Mouse (Mus musculus) forebrain, embryonic 11.5 days (tissue): ENCODE measurements around the gene Arl8b. TPM values are rescaled to one million over a fixed set of nuclear protein-coding genes. Genes with fewer than 3 reads are reported as not detected.
A peak's percentile ranks its signal among the peaks of the same experiment; 100 is the strongest.

Experiments
- ATAC-seq: fragments of 200-750 bp; cut with Nextera tagmentation; replicated peaks from 2 replicates; pipeline ENCODE4 v1.8.0; 2017; ENCODE audit warnings: moderate TSS enrichment; ENCODE audit not compliant: low FRiP score
- DNase-seq: peaks from one replicate; pipeline ENCODE4 v3.0.0-alpha.2; 2017; ENCODE audit warnings: low spot score
- H3K27ac ChIP-seq: fragments of 300-500 bp; sonication (generic); 2 replicates; pipeline ENCODE4 v1.5.1; 2014; ENCODE audit warnings: low read depth, low read length
- H3K27me3 ChIP-seq: fragments of 300-500 bp; sonication (generic); 2 replicates; pipeline ENCODE4 v1.6.1; 2014; ENCODE audit warnings: mild to moderate bottlenecking, low read length, mixed read lengths; ENCODE audit not compliant: control insufficient read depth, insufficient read depth
- H3K36me3 ChIP-seq: fragments of 300-500 bp; sonication (generic); 2 replicates; pipeline ENCODE4 v1.6.1; 2014; ENCODE audit warnings: mild to moderate bottlenecking, low read length, moderate library complexity, mixed read lengths; ENCODE audit not compliant: control insufficient read depth, insufficient read depth
- H3K4me1 ChIP-seq: fragments of 300-500 bp; sonication (generic); replicated peaks from 2 replicates; pipeline ENCODE4 v1.6.1; 2014; ENCODE audit warnings: low read length, mixed read lengths; ENCODE audit not compliant: control insufficient read depth, insufficient read depth
- H3K4me2 ChIP-seq: fragments of 300-500 bp; sonication (generic); 2 replicates; pipeline ENCODE4 v1.6.1; 2014; ENCODE audit warnings: low read depth, mild to moderate bottlenecking, low read length, moderate library complexity, mixed read lengths; ENCODE audit not compliant: severe bottlenecking
- H3K4me3 ChIP-seq: fragments of 300-500 bp; sonication (generic); 2 replicates; pipeline ENCODE4 v1.5.1; 2014; ENCODE audit warnings: low read depth, low read length
- H3K9ac ChIP-seq: fragments of 300-500 bp; sonication (generic); 2 replicates; pipeline ENCODE4 v1.6.1; 2014; ENCODE audit warnings: low read length
- H3K9me3 ChIP-seq: fragments of 300-500 bp; sonication (generic); 2 replicates; pipeline ENCODE4 v1.6.1; 2016; ENCODE audit warnings: low read length, mixed read lengths; ENCODE audit not compliant: control insufficient read depth
- WGBS: fragments of 180-500 bp; shearing (Covaris S2); extraction: QIAGEN DNeasy Blood & Tissue Kit; methylation state at CpG from one replicate; pipeline ENCODE4 v1.1.7; 2014; 5-methylcytosine and 5-hydroxymethylcytosine counted together
- polyA plus RNA-seq: library from polyadenylated mRNA; unstranded; fragments of >200 nt; fragmentation: Nextera tagmentation; extraction: Ambion mirVana; gene quantifications from 2 replicates; pipeline ENCODE4 v1.2.1, GENCODE M21; 2014

The Arl8b gene
- polyA plus RNA-seq, 1 experiment from 2014 or later, result 79.5 TPM

DNA sequence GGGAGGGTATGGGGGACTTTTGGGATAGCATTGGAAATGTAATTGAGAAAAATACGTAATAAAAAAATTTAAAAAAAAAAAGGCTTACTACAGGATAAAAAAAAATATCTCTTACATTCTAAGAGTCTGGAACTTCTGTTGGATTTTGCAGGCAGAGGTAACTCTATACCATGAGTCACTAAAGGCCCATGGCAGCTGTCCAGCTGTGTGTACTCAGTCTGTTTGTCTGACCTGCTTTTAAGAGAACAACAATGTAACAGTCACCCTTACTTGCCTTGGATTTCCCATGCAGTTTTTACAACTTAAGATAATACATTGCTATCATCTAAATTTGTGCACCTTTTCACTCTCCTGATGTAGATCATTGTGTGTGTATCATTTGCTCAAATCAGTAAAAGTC, 28.5 kb upstream of the Arl8b start:
- Histone ChIP-seq H3K9ac (no peak overlapping the region), H3K4me2 (no peak overlapping the region), H3K27me3 (no peaks in the 10 kb centered on the region), H3K4me3 (no peak overlapping the region), H3K36me3 (no peaks in the 10 kb centered on the region), H3K27ac (no peak overlapping the region), H3K4me1 (no peaks in the 10 kb centered on the region), H3K9me3 (no peaks in the 10 kb centered on the region)
- DNase-seq (no peak), ATAC-seq (no peak)
- WGBS, result 85% methylated on average over 1 of the region's 1 CpGs

DNA sequence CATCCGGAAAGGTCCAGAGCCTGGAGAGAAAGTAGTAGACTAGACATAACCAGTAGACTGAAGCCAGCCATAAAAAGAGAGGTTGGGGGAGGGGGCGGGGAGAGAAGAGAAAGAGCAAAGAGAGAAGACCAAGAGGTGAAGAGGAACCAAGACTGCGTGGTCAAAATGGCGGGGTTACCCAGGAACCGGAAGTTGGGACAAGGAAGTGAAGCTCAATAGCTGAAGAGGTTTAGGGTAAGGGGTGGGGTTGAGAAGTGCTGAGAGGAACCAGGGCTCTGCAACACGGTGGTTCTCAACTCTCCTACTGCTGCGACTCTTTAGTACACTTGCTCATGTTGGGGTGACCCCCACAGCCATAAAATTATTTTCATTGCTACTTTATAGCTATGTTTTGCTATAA, 27.0 kb upstream of the Arl8b start:
- 92% methylated on average over 7 of the region's 7 CpGs for whole genome bisulfite sequencing
- no peaks in the 10 kb centered on the region for H3K9me3 ChIP-seq
- H3K4me2 ChIP-seq, result no peak overlapping the region
- no peaks in the 10 kb centered on the region for H3K4me1 ChIP-seq
- no peaks in the 10 kb centered on the region for H3K27me3 ChIP-seq
- H3K27ac ChIP-seq, result no peak overlapping the region
- H3K36me3 ChIP-seq, result no peaks in the 10 kb centered on the region
- H3K9ac ChIP-seq, result no peak overlapping the region
- DNase-seq (no peak), ATAC-seq (no peak)
- H3K4me3 ChIP-seq, result no peak overlapping the region

DNA sequence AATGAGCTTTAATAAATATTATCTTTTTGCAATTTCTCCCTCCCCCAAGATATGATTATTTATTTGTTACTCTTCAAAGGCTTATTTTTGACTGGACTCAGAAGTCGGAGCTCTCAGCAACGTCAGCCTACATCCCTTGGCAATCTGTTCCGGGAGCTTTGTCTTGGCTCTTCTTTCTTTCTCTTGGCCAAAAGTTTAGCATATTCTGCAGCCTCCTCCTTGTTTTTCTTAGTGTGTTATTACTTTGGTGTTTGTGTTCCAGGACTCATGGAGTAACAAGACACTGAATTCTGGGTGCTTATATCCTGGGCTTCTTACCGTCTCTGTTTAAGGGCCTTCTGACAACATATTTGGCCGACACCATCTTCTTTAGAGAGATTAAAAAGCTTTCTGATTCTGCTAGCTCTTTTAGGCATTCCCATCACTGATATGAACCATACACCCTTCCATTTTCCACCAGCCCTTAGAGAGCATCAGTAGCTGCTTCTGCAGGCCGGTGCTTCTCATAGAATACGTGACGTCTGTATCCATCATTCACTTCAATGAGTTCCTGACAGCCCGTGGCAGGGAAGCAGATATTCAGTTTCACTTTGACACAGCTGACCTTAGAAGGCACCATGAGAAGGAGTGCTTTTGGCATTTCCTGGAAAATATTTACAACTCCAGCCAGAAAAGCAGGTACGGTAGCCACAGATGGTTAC, 23.8 kb upstream of the Arl8b start:
- Histone ChIP-seq H3K9me3 (no peaks in the 10 kb centered on the region), H3K4me3 (no peak overlapping the region), H3K36me3 (no peaks in the 10 kb centered on the region), H3K27ac (no peak overlapping the region), H3K4me1 (no peaks in the 10 kb centered on the region), H3K9ac (no peak overlapping the region), H3K27me3 (no peaks in the 10 kb centered on the region), H3K4me2 (no peak overlapping the region)
- ATAC-seq (no peak), DNase-seq (no peak)
- WGBS, result 89% methylated on average over 10 of the region's 10 CpGs

DNA sequence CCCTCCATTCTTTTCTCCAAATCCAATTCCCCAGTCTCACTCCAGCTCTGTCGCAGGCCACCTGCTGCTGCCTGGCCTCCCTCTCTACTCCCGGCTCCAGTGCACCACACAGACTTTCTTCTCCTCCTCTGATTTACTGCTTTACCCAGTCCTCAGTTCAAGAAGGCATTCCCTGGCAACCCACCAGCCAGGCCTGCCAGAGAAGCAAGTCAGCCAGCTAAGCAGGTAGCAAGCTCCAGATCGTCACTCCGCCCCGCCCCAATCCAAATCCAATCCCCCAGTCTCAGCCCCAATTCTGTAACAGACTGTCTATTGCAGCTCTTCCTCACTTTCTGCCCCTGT, 23.2 kb upstream of the Arl8b start:
- Histone ChIP-seq H3K9me3 (no peaks in the 10 kb centered on the region), H3K27ac (no peak overlapping the region), H3K4me2 (no peak overlapping the region), H3K4me1 (no peaks in the 10 kb centered on the region), H3K36me3 (no peaks in the 10 kb centered on the region), H3K27me3 (no peaks in the 10 kb centered on the region), H3K9ac (no peak overlapping the region), H3K4me3 (no peak overlapping the region)
- 76% methylated on average over 5 of the region's 5 CpGs for WGBS
- no peak for DNase-seq
- ATAC-seq, result no peak

GRCm38 (mm10) chr6:108770880-108771279, 12.0 kb upstream of the Arl8b start:
- DNase-seq (no peak), ATAC-seq (no peak)
- no peak overlapping the region for H3K27ac ChIP-seq
- no peak overlapping the region for H3K4me3 ChIP-seq
- H3K4me1 ChIP-seq, result no peaks in the 10 kb centered on the region
- 76% methylated on average over 3 of the region's 3 CpGs for WGBS
- H3K9me3 ChIP-seq, result no peaks in the 10 kb centered on the region
- no peaks in the 10 kb centered on the region for H3K27me3 ChIP-seq
- no peak overlapping the region for H3K9ac ChIP-seq
- no peaks in the 10 kb centered on the region for H3K36me3 ChIP-seq
- H3K4me2 ChIP-seq, result no peak overlapping the region

DNA sequence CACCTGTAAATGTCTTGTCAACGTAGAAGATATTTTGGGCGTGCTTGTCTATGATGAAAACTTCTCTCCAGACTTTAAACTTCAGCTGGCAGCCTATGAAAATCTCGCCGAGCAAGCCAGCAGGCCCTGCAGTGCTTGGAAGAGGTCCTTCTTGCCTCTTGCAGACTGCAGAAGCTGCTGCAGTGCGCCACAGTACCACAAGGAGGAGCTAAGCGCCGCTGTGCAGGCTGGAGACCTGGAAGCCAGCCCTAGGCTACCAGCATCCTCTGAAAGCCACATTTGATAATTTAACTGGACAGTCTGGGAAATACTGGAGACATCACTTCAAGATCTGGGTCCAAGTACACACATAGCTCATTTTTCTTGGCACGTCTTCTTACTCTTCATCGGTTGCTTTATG, 10.0 kb upstream of the Arl8b start:
- Histone ChIP-seq H3K4me1 (no peaks in the 10 kb centered on the region), H3K4me2 (no peak overlapping the region), H3K9me3 (no peaks in the 10 kb centered on the region), H3K9ac (no peak overlapping the region), H3K36me3 (no peaks in the 10 kb centered on the region), H3K4me3 (no peak overlapping the region), H3K27me3 (no peaks in the 10 kb centered on the region), H3K27ac (no peak overlapping the region)
- WGBS, result 15% methylated on average over 9 of the region's 9 CpGs
- ATAC-seq, result peak; percentile 75
- peak; percentile 88 for DNase-seq

DNA sequence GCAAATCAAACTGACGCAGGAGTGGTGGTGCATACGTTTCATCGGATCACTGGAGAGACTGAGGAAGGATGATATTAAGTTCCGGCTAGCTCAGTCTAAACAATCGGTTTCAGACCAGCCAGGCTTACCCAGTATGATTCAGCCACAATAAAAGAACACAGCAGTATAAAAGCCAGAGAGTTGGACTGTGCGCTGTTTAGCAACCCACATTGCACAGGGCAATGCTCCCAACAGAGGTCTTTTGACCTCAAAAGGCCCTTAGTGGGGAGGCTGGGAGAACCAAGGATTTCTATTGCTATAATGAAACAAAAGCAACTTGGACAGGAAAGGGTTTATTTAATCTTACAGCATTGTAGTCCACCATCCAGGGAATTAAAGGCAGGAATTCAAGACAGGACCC, 9.4 kb upstream of the Arl8b start:
- Histone ChIP-seq H3K27me3 (no peaks in the 10 kb centered on the region), H3K9ac (no peak overlapping the region), H3K36me3 (no peaks in the 10 kb centered on the region), H3K9me3 (no peaks in the 10 kb centered on the region), H3K4me3 (no peak overlapping the region), H3K4me2 (no peak overlapping the region), H3K27ac (no peak overlapping the region), H3K4me1 (no peaks in the 10 kb centered on the region)
- ATAC-seq, result 0 out of 2 replicates have a peak, but pooled peaks have one; percentile 18
- no peak for DNase-seq
- WGBS, result 85% methylated on average over 6 of the region's 6 CpGs

GRCm38 (mm10) chr6:108776274-108776673, 6.6 kb upstream of the Arl8b start:
- H3K27me3 ChIP-seq, result no peaks in the 10 kb centered on the region
- H3K4me1 ChIP-seq, result no peaks in the 10 kb centered on the region
- H3K9ac ChIP-seq, result no peak overlapping the region
- no peaks in the 10 kb centered on the region for H3K36me3 ChIP-seq
- no peaks in the 10 kb centered on the region for H3K9me3 ChIP-seq
- no peak overlapping the region for H3K4me3 ChIP-seq
- no peak for ATAC-seq
- no peak for DNase-seq
- no peak overlapping the region for H3K4me2 ChIP-seq
- H3K27ac ChIP-seq, result no peak overlapping the region

DNA sequence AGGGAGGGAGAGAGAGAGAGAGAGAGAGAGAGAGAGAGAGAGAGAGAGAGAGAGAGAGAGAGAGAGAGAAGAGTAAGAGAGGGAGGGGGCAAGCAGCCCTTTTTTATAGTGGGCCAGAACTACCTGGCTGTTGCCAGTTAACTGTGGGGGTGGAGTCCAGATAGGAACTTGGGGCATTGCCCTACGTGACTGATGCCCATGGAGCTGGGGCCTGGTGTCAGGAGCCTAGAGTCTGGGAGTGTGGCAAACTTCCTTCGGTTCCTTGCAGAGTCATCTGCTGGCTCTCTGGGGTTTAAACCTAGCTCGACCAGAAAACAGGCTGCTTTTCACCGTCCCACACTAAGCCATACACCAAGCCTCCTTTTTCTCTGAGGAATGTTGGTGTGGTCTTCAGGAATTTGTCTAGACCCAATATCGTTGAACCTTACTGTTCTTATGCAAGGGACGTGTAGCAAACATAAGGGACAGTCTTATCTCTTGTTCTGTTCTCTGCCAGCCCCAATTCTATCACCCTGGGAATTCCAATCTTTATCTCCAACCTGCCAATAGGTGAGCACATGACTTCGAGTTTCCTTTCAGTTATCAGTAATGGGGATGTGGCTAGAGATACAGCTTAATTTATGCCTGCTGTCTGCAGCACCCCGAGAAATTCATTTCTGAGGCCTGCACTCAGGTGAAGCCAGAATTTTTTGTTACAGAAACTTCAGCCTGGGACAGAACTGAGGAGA, 5.2 kb upstream of the Arl8b start:
- no peak overlapping the region for H3K27ac ChIP-seq
- no peaks in the 10 kb centered on the region for H3K27me3 ChIP-seq
- H3K4me3 ChIP-seq, result no peak overlapping the region
- H3K9ac ChIP-seq, result no peak overlapping the region
- no peaks in the 10 kb centered on the region for H3K9me3 ChIP-seq
- ATAC-seq, result no peak
- H3K36me3 ChIP-seq, result no peaks in the 10 kb centered on the region
- 79% methylated on average over 8 of the region's 8 CpGs for WGBS
- no peak overlapping the region for H3K4me2 ChIP-seq
- H3K4me1 ChIP-seq, result no peaks in the 10 kb centered on the region
- DNase-seq, result no peak
